Mouse (Mus musculus): ENCODE data around the gene Aatf.
A peak's percentile ranks its signal among the peaks of the same experiment; 100 is the strongest.
"Not testable (repeated sequence)": the region's sequence is repeated elsewhere in the genome, so short reads cannot be mapped to it uniquely, and the experiment has no call there.

The Aatf gene

DNA sequence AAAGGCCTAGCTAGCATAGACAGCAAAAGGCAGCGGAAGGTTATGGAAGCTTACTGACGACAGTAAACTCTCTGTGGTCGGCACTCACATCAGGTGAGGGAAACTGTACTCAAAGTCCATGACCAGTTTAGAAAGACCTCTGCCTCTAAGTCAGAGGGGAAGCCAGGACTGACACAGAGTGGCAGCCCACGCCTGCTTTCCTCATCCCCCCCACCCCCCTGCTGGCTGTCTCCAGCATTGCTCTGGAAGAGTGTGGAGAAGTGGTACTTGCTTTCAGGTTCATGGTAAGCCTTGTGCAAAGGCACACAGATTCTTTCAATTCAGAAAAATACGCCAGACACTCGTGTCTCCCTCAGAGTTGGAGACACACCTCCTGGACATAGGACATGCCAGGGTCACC, 78.4 kb downstream of the Aatf start:
- DNase-seq: no peak

DNA sequence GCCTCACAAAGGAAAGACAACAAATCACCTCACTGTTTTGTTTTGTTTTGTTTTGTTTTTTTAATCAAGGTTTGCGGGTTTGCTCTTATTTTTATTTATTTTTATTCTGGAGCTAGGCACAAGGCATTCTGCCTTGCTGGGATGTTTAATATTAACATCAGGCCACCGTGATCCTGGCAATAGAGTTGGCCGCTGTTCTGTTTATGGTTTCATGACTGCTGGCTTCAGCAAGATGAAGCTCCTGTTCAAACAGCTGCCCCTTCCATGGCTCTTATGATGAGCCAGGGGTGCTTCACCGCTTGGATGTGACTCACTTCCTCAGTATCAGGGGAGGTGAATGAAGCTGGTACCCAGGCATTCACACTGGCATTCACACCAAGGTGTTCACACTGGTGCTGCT, 83.0 kb downstream of the Aatf start:
- no peak for DNase-seq

DNA sequence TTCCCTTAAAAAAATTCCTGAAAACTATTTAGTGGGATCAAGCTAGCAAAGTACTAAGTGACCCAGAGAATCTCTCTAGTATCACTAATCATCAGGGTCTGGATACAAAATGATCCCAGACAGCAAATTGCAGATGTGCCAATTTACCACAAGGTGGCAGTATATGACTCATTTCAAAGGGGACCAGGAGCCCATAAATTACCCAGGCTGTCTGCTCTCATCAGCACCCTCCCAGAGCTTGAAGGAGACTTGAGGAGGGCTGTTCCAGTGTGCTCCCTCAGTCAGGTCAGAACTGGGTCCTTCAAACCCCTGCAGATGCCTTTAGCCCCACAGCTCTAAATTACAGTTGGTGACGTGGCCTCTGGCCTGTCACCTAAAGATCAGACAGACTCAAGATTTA, 83.7 kb downstream of the Aatf start:
- peak; percentile 45 to 51 for DNase-seq

DNA sequence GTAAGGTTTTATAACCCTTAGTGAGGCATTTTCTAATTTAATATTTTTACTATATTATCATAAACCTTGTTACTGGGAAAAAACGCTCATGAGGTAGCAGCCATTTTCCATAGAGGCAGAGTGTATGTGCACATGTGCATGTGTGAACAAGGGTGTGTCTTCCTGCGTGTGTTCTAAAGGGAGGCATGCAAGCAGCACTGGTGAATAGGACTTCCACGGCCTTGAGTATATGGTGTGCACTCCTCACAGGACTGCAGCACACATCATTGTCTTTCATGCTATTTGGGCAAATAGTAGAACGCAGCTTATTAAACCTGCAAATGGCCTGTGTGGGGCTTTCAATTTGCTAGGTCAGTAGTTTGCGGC, 86.7 kb downstream of the Aatf start:
- no peak for DNase-seq

DNA sequence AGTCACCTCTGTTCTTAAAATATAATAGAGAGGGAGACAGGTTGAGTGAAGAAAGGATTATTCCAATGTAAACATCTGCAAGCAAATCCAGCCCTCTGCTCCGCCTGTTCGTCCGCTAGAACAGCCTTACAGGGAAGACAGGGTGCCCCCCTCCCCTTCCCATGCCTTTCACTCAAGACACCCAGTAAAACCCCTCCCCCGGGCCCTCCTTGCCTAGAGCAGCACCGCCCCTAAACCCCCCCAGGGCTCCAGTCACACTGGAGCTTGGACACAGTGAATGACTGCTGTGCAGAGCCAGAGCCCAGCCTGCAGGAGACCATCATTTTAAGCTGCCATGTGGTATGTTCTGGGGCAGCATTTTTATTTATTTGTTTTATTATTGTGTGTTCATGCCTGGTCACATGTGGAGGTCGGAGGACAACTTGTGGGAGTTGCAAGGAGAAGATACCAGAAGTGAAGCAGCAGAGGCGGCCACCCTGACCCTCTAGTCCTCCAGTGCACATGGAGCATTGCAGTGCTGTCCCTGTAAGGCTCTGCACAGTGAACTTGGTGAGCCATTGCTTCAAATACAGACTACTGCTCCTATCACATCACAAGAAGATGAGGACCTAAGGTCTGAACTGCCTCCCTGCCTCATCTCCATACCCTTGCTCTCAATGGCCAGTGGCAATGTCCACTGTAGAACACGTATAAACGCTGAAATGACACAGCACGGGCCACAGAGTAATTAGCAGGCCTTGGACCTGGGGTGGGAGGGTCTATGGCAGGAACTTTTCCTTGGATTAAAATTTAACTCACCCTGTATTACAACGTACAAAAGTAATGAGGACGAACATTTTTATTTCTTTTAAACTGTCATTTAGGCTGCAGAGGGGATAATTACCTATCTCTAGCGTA, 87.3 kb downstream of the Aatf start:
- DNase-seq: no peak

DNA sequence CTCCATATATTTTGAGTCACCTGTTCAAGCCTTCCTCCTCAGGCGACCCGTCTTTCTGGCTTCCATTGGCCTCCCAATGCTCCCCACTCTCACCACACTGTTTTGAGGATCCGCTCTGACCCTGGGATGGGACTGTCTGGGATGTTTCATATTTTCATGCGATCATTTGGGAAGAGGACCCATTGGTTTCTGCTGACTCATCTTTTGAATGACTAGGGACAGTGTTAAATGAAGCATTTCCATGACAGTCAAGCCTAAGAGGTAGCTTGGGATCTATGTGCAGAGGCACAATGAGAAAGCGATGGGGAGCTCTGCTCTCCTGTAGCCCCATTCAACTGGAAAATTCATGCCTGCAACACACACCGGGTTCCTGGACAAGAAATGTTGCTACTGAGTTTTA, 92.5 kb downstream of the Aatf start:
- DNase-seq: no peak

DNA sequence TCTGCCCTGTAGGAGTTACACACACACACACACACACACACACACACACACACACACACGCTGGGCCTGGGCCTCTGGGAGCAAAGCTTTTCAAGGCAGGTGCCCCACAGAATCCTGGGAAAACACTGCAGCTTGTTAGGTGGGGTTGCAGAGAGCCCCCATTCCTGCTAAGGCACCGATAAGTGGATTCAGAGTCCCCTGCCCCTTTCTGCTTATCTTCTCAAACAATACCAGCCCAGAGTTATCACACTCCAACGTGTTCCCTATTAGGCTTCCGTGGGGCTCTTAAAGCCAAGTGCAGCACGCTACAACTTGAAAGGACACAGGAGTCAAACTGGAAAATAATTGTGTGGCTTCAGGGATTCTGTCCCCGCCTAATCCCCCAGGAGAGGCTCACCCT, 100.2 kb downstream of the Aatf start:
- no peak for DNase-seq

DNA sequence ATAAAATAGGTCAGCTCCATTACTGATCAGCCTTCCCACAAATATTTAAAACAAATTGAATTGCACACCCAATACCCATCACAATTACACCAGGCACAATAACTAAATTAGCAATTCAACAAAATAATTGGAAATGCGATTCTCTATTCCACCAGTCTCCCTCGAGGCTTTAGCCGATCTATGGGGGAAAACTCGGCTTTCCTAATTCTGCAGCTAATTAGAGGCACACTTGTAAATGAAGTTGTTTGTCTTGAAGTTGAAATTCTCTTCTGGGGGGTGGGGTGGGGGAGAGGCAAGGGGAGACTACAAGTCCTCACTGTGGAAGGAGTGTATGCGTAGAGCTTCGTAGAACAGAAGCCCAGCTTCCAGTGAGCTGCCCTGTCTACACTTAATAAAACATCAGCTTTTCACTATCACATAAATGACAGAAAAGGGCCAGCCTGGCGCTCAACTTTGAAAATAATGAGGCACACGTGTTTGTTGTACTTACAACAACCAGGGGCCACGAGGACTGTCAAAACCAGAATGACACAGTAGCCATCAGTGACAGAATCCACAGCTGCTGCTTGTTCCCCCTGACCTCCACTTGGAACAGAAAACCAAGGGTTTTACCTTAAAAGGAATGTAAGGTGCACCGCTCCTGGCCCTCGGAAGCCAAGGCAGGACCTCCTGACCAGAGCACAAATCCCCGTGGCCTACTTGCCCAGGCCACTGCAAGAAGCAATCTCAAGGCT, 101.0 kb downstream of the Aatf start:
- no peak for DNase-seq

DNA sequence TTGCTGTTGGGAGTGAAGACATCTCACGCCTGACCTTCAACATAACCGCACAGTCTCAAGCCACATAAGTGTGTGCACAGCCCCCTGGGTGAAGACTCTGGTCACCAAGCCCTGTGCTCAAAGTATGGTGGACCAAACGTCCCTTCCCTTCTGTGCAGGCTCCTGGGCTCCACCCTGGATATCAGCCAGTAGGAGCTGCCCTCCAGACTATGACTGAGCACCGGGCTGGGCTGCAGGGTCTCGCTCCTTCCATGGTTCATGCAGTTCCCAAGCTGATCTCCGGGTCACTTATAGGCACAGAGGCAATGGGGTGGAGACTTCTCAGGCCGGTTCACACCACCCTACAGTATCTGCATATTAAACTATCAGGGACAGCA, 101.7 kb downstream of the Aatf start:
- no peak for DNase-seq

DNA sequence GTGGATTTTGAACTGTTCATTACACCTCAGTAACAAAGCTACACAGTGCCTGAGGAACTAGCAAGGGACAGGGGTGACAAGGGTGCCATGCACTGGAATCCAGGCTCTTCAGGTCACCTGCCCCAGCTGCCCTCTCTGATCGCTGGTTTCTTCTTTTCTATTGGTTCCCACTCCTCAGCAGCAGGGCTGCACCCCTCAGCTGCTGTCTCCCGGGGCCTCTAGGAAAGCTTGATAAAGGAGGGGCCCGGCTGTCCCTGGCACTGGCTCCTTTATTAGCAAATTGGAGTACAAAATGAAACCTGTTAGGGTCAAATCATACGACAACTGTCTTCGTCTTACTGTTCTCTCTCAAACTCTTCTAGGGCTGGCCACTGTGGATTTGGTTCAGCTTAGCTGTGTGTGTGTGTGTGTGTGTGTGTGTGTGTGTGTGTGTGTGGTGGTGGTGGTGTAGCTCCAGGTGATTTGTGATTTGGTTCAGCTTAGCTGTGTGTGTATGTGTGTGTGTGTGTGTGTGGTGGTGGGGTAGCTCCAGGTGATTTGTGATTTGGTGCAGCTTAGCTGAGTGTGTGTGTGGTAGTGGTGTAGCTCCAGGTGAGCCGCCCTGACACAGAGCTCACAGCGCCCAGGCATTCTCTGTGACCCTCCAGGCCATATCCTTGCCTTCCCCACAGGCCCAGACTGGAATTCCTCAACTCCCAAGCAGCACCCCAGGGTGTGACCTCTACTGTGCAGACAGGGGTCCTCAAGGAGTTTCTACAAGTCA, 102.3 kb downstream of the Aatf start:
- no peak for DNase-seq

DNA sequence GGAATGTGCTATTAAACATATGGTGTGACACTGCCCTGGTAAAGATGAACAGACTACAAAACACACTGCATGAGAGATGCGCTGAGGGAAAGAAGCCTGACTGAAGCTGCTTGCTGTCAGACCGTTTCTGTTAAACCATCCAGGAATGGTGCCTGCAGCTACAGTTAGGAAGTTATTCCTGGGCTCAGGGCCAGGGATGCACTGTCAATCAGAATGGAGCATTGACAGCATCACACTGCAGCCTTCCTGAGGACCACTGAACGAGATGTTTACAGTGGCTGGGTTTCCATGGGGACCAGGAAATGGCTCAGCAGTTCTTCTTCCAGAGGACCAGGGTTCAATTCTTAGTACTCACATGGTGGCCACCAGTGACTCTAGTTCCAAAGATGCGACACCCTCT, 102.9 kb downstream of the Aatf start:
- no peak for DNase-seq

DNA sequence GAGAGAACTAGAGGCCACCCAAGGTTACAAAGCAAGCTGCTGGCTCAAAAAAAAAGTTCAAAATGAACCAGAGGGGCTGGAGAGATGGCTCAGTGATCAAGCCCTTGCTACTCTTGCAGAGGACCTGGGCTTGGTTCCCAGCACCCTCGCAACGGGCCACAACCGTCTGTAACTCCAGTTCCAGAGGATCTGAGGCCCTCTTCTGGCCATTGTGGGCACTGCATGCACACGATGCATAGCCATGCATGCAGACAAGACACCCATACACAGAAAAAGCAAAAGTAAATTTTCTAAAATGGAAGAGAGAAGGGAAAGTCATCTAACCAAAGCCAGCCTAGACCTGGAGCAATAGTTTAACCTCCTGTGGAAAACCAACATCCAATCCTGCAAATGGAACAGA, 106.6 kb downstream of the Aatf start:
- no peak for DNase-seq

DNA sequence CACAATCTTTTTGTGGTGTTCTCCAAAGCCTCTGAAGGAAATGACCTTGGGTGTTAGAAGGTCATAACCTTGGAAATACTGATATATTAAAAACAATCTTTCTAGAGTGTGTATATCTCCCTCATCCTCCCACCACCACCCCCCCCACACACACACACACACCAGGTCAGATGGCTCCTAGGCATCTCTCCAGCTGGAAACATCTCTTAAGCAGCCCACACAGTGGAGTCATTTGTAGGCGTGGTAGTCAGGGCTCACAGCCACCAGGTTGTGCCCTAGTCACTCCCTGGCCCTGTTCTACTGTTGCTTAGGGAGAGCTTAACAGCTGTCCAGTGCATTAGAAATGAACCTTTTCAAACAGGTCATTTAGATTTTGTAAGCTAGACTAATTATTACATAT, 118.3 kb downstream of the Aatf start:
- no peak for DNase-seq

DNA sequence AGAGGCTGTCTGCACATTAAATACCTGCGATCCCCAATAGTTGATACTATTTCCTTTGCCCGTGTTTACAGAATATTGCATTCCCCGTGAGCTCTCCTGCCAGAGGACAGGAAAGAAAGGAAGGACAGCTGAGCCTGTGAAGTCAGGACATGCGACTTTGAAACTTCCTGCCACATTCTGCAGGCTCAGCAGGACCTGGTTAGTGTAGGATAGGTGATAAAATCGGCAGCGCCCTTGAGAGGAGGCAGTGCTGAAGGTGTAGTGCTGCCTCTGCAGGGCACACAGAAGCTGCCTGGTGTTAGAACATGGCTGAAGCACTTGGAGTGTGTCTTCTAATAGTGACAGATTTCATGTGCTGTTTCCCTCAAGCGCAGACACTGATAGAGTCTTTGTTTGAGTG, 119.8 kb downstream of the Aatf start:
- DNase-seq: no peak

DNA sequence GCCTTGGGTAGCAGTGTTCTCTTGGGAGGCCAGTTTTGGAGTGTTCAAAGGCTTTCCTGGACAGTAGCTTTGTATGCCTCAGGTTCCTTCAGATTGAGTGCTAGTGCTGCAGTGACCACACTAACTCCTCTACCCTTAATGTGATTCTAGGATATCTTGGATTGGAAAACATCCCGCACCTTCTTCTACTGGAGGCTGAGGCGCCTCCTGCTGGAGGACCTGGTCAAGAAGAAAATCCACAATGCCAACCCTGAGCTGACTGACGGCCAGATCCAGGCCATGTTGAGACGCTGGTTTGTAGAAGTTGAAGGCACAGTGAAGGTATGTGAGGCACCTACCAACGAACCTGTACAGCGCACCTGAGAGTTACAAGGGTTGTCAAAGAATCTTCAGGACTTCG, 121.3 kb downstream of the Aatf start:
- not testable (repeated sequence) for DNase-seq

DNA sequence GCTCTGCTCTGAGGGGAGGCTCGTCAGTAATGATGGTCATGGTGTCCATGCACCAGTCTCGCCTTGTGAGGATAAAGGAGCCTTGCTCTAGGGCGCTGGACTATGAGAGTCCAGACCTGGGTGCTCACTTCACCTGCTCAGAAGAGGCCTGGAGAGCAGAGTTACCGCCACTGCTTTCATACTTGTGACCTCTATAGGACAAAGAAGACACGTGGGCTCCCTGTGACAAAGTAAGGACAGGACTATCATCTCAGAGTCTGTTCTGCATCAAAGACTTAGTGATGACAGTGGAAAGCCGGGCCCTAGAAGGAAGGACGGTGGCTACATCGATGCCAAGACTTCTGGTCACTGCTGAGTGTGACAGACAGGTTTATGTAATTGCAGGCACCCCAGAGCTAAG, 122.2 kb downstream of the Aatf start:
- no peak for DNase-seq

DNA sequence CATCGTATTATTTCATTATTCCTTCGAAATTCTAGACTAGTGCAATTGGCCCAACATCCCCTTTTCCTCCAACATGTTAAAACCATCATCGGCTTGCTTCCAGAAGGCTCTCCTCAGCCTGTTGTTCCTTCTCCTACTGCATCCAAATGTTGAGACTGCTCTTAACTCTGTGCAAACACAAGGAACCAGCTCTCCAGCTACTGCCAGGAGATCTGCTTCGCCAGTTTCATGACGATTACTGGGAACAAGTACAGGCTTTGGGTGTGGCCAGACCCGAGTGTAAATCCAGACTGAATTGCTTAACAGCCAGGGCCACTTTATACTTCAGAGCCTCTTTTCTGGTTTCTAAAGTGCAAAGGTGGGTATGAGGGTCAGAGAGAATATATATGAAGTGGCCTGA, 124.0 kb downstream of the Aatf start:
- DNase-seq: no peak

DNA sequence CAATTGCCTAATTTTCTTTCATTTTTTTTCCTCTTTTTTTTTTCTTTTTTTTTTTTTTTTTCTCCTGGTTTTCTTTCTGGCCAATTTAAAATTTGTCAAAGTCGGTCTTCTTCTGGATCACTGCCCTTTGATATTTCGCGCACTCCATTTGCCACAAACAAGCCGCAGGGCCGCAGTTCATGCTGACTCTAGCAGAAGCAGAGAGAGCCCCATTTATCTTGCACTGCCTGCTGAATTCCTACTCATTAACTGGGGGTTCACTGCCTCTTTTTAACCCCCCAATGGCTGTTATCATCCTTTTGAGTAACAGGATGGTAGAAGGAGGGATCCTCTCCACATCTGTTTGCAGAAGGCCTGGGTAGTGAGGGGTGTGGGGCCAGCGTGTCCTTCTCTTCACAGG, 129.4 kb downstream of the Aatf start:
- DNase-seq: no peak

DNA sequence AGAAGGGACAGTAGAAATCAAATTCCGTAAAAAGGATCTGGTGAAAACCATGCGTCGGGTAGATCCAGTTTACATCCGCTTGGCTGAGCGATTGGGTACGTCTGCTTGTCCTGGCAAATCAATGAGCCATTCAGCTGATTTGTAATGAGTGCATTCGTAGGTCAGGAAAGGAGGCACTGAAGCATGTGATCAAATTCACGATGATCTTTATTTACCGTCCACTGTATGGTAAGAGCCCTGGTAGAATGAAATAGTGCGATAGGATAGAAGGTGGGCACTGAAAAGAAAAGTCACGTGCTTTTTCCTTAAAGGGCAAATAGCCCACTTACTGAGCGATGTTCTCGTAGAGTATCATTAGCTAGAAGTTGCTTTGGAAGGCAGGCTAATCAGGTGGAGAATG, 130.9 kb downstream of the Aatf start:
- no peak for DNase-seq

DNA sequence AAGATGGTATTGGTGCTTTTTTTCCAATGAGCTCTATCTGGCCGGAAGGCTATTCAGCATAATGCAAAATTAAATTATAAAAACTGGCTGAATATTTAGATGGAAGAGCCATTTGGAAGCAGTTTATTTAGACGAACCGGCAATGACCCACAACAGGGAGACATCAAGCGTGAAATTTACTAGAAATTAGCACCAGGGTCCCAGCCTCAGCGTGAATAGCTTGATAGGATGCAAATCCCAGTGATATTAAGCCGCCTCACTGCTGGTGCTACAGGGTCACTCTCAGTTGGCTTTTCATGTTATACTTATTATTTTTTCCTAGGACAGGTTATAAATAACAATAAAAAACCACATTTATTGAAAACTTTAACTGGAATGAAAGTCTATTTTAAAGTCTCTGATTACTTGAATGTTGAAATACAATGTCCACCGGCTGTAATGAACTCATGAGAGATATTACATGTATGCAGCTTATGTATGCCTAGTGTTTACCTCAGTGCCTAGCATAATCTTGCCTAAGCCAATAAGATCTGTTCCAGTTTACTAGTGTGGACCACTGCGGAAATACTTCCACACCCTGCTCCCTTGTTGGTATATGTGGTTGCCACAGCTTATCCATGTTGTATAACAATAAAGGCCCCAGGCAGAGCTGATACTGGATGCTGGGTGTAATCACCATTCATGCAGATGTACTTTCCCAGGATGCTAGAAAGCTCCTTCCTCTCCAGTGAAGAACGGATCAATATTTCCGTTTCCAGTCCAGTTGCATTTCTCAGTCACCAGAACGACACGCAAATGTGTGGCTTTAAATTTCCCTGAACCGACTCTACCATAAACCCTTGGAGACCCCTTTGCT, 136.6 kb downstream of the Aatf start:
- DNase-seq: no peak

DNA sequence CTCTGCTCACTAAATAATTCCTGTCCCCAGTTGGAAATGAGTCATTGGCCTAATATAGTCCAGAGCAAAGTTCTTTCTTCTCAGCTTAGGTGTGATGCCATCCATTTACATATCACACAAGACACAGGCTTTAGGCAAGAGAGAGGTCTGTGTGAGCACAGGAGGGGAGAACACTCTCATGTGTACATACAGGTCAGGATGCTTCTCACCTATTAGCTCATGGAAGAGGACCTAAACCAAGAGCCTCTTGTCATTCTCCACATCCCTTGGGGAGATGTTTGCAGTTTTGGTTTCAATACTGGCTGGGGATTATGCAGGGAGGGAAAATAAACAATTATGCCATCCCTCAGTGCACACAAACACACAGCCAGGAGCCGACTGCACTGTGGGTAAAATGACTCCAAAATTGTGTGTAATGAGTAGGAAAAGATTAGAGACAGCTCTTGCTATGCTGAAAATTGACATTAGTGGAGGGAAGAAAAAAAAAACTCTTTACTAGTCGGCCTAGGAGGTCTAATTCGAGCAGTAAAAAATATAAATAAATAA, 137.3 kb downstream of the Aatf start:
- DNase-seq: no peak

DNA sequence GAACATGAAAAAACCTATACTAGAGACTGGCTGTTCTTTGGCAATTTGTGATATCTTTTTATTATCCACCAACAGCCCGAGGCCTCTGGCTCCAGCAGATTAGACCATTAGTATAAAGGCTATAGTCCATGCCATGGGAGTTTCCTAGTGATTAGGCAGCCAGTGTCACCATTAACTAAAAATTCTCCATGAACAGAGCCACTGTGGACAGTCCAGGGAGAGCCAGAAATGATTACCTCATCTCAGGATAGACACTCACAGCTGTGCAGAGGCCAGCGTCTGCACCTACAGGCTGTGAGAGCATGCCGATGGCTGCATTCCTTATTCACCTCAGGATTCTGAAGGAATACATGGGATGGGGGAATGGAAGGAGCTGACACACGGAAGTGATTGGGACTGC, 140.2 kb downstream of the Aatf start:
- no peak for DNase-seq
